Mouse (Mus musculus): ENCODE data around the gene Gfod1.

GRCm38 (mm10) chr13:43248381-43248780, 55.6 kb downstream of the Gfod1 start:
- TF ChIP-seq POLR2A (IDR thresholded peaks at IDR 0.05; ENCODE audit: borderline replicate concordance, control insufficient read depth, low read depth, low read length) = no peak
- no peak for TF ChIP-seq CTCF (IDR thresholded peaks at IDR 0.05; ENCODE audit: control insufficient read depth, insufficient read depth, low read length)

All from bone marrow, adult 2 months (tissue).